Mouse (Mus musculus): ENCODE measurements at regions not wholly inside any gene's neighbourhood (a gene's known extent, or its start where the extent isn't known, plus 50 kb on each side); places are given as distances from the start of the nearest gene placed in this dataset.

GRCm38 (mm10) chr10:38609606-38610510 is 211.7 kb downstream of the Rfpl4b start:
- H3K4me3 ChIP-seq (ENCODE audit: low read depth, low read length): no peak overlapping the region
- WGBS (ENCODE audit: insufficient replicate concordance): 74% methylated on average over 5 of the region's 5 CpGs
- ATAC-seq (replicated peaks; ENCODE audit: insufficient number of reproducible peaks, low FRiP score, low TSS enrichment): no peak
- H3K27me3 ChIP-seq (ENCODE audit: control insufficient read depth, insufficient read depth, low read length): no peaks in the 10 kb centered on the region
- no peaks in the 10 kb centered on the region for H3K4me1 ChIP-seq (ENCODE audit: control insufficient read depth, insufficient read depth, low read length)
- H3K9ac ChIP-seq (ENCODE audit: low read depth, low read length): no peak overlapping the region
- H3K4me2 ChIP-seq: no peak overlapping the region
- no peak overlapping the region for H3K27ac ChIP-seq (ENCODE audit: low read depth, low read length)
- H3K9me3 ChIP-seq (replicated peaks; ENCODE audit: control insufficient read depth, low read length): no peaks in the 10 kb centered on the region
- no peaks in the 10 kb centered on the region for H3K36me3 ChIP-seq (ENCODE audit: control insufficient read depth, insufficient read depth, low read length)

DNA sequence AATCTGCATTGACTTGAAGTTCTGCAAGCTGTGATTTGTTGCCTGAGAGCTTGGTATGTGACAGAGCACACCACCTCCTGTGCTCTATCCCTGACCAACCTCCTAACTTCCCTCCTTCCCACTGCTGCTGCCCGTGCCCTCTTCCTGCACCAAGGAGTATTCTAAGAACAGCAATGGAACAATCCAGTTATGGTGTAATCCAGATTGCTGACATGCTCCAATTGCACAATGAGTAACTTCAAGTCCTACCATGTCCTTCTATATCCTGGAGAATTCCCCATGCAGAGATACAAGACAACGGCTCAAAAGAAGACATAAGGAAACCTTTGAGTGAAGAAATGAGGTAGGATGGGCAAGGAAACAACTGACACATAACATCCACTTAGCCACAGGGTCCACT is 235.5 kb downstream of the Rfpl4b start:
- Histone ChIP-seq H3K4me3 (ENCODE audit: low read depth, low read length) (no peak overlapping the region), H3K4me1 (ENCODE audit: control insufficient read depth, insufficient read depth, low read length) (no peaks in the 10 kb centered on the region), H3K9me3 (replicated peaks; ENCODE audit: control insufficient read depth, low read length) (no peaks in the 10 kb centered on the region), H3K36me3 (ENCODE audit: control insufficient read depth, insufficient read depth, low read length) (no peaks in the 10 kb centered on the region), H3K4me2 (no peak overlapping the region), H3K27ac (ENCODE audit: low read depth, low read length) (no peak overlapping the region), H3K9ac (ENCODE audit: low read depth, low read length) (no peak overlapping the region), H3K27me3 (ENCODE audit: control insufficient read depth, insufficient read depth, low read length) (no peaks in the 10 kb centered on the region)
- WGBS (ENCODE audit: insufficient replicate concordance): 74% methylated on average over 2 of the region's 2 CpGs
- ATAC-seq (replicated peaks; ENCODE audit: insufficient number of reproducible peaks, low FRiP score, low TSS enrichment): no peak

DNA sequence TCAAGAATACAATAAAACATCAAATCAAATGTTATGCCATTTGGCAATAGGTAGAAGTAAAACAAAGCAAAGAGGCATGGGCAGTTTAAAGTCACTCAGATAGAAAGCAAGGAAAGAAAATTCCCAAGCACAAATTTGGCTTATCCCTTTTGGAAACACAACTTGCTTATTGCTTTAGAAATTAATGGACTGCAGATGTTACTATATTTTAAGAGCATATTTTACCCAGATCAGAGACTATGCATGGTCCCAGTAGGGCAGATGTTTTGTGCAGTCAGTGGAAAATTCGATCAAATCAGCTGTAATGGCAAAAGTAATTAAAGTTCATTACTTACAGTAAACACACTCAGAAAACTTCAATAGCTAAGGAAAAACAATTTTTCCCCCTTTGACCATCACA is 245.9 kb downstream of the Rfpl4b start:
- no peaks in the 10 kb centered on the region for H3K9me3 ChIP-seq (replicated peaks; ENCODE audit: control insufficient read depth, low read length)
- WGBS (ENCODE audit: insufficient replicate concordance): 65% methylated on average over 1 of the region's 1 CpGs
- ATAC-seq (replicated peaks; ENCODE audit: insufficient number of reproducible peaks, low FRiP score, low TSS enrichment): no peak

DNA sequence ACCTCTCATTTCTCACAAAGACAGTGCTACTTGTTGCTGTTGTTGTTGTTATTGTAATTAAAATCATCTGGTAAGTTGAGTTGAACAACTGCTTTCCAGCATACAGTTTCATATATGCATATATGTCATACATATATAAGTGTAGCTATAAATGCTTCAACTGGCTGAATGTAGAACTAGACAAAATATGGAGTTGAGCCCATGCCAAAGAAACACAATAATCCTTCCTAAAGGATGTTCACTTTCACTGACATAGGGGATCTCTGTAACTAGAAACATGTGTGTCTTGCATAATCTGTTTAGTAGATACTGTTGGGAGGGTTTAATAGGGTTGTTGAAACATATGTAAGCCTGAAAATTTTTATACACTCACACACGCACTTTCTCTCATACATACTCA is 247.9 kb downstream of the Rfpl4b start:
- Histone ChIP-seq H3K4me1 (ENCODE audit: control insufficient read depth, insufficient read depth, low read length) (no peaks in the 10 kb centered on the region), H3K4me2 (no peak overlapping the region), H3K27me3 (ENCODE audit: control insufficient read depth, insufficient read depth, low read length) (no peaks in the 10 kb centered on the region), H3K36me3 (ENCODE audit: control insufficient read depth, insufficient read depth, low read length) (no peaks in the 10 kb centered on the region), H3K9me3 (replicated peaks; ENCODE audit: control insufficient read depth, low read length) (no peaks in the 10 kb centered on the region), H3K4me3 (ENCODE audit: low read depth, low read length) (no peak overlapping the region), H3K9ac (ENCODE audit: low read depth, low read length) (no peak overlapping the region), H3K27ac (ENCODE audit: low read depth, low read length) (no peak overlapping the region)
- 66% methylated on average over 1 of the region's 1 CpGs for WGBS (ENCODE audit: insufficient replicate concordance)
- no peak for ATAC-seq (replicated peaks; ENCODE audit: insufficient number of reproducible peaks, low FRiP score, low TSS enrichment)

More for the DNA sequence above, 245.9 kb downstream of the Rfpl4b start:
- H3K27me3 ChIP-seq (ENCODE audit: control insufficient read depth, insufficient read depth, low read length): no peaks in the 10 kb centered on the region
- no peak overlapping the region for H3K4me3 ChIP-seq (ENCODE audit: low read depth, low read length)
- H3K4me1 ChIP-seq (ENCODE audit: control insufficient read depth, insufficient read depth, low read length): no peaks in the 10 kb centered on the region
- no peak overlapping the region for H3K27ac ChIP-seq (ENCODE audit: low read depth, low read length)
- no peak overlapping the region for H3K4me2 ChIP-seq
- H3K36me3 ChIP-seq (ENCODE audit: control insufficient read depth, insufficient read depth, low read length): no peaks in the 10 kb centered on the region
- H3K9ac ChIP-seq (ENCODE audit: low read depth, low read length): no peak overlapping the region

DNA sequence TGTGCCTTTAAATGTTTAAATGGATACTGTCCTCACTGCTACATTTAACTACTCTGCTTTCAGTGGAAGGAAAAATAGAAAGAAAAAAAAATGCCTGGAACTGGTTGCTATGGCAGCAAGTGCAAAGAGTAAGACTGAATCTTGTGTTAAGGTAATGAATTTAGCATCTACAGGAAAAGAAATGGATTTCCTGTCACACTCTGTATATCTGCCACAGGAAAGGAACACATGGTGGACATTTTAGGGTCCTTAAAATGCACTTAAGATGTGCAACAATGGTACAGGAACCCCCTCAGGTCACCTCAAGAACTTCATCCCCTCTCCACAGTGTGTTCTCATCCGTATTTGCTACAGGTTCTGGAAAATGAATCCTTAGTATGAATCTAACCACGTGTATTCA is 248.4 kb downstream of the Rfpl4b start:
- no peak overlapping the region for H3K4me2 ChIP-seq
- no peaks in the 10 kb centered on the region for H3K9me3 ChIP-seq (replicated peaks; ENCODE audit: control insufficient read depth, low read length)
- no peak overlapping the region for H3K9ac ChIP-seq (ENCODE audit: low read depth, low read length)
- WGBS (ENCODE audit: insufficient replicate concordance): 63% methylated on average over 2 of the region's 2 CpGs
- no peaks in the 10 kb centered on the region for H3K27me3 ChIP-seq (ENCODE audit: control insufficient read depth, insufficient read depth, low read length)
- no peaks in the 10 kb centered on the region for H3K36me3 ChIP-seq (ENCODE audit: control insufficient read depth, insufficient read depth, low read length)
- H3K27ac ChIP-seq (ENCODE audit: low read depth, low read length): no peak overlapping the region
- ATAC-seq (replicated peaks; ENCODE audit: insufficient number of reproducible peaks, low FRiP score, low TSS enrichment): no peak
- no peak overlapping the region for H3K4me3 ChIP-seq (ENCODE audit: low read depth, low read length)
- no peaks in the 10 kb centered on the region for H3K4me1 ChIP-seq (ENCODE audit: control insufficient read depth, insufficient read depth, low read length)

DNA sequence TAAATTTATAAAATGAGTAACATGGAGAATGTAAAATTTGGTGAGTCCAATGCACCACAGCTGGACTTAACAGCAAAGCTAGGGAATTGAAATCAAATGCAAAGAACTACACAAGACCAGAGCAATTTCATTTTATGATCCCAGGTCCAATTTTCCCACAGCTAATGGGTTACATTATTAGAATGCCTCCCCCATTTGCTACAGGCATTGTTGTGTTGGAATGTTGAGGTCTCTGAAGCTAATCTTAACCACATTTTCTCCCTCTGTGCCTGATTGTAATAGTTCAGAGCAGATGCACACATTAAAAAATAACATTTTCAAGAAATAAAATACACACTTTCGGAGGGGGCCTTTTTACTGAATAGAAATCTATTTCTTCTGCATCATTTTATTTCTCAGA is 254.3 kb downstream of the Rfpl4b start:
- H3K4me1 ChIP-seq (ENCODE audit: control insufficient read depth, insufficient read depth, low read length): no peaks in the 10 kb centered on the region

GRCm38 (mm10) chr10:38566361-38566760 is 255.2 kb downstream of the Rfpl4b start:
- Histone ChIP-seq H3K4me3 (ENCODE audit: low read depth, low read length) (no peak overlapping the region), H3K9me3 (replicated peaks; ENCODE audit: control insufficient read depth, low read length) (no peaks in the 10 kb centered on the region), H3K27me3 (ENCODE audit: control insufficient read depth, insufficient read depth, low read length) (no peaks in the 10 kb centered on the region), H3K27ac (ENCODE audit: low read depth, low read length) (no peak overlapping the region), H3K4me2 (no peak overlapping the region), H3K36me3 (ENCODE audit: control insufficient read depth, insufficient read depth, low read length) (no peaks in the 10 kb centered on the region), H3K9ac (ENCODE audit: low read depth, low read length) (no peak overlapping the region), H3K4me1 (ENCODE audit: control insufficient read depth, insufficient read depth, low read length) (no peaks in the 10 kb centered on the region)
- WGBS (ENCODE audit: insufficient replicate concordance): 40% methylated on average over 1 of the region's 1 CpGs
- no peak for ATAC-seq (replicated peaks; ENCODE audit: insufficient number of reproducible peaks, low FRiP score, low TSS enrichment)

More for the DNA sequence above, 254.3 kb downstream of the Rfpl4b start:
- no peak overlapping the region for H3K27ac ChIP-seq (ENCODE audit: low read depth, low read length)
- no peak overlapping the region for H3K9ac ChIP-seq (ENCODE audit: low read depth, low read length)
- no peaks in the 10 kb centered on the region for H3K27me3 ChIP-seq (ENCODE audit: control insufficient read depth, insufficient read depth, low read length)
- no peak for ATAC-seq (replicated peaks; ENCODE audit: insufficient number of reproducible peaks, low FRiP score, low TSS enrichment)
- H3K4me3 ChIP-seq (ENCODE audit: low read depth, low read length): no peak overlapping the region
- H3K4me2 ChIP-seq: no peak overlapping the region
- H3K9me3 ChIP-seq (replicated peaks; ENCODE audit: control insufficient read depth, low read length): no peaks in the 10 kb centered on the region
- 77% methylated on average over 1 of the region's 1 CpGs for WGBS (ENCODE audit: insufficient replicate concordance)
- no peaks in the 10 kb centered on the region for H3K36me3 ChIP-seq (ENCODE audit: control insufficient read depth, insufficient read depth, low read length)

DNA sequence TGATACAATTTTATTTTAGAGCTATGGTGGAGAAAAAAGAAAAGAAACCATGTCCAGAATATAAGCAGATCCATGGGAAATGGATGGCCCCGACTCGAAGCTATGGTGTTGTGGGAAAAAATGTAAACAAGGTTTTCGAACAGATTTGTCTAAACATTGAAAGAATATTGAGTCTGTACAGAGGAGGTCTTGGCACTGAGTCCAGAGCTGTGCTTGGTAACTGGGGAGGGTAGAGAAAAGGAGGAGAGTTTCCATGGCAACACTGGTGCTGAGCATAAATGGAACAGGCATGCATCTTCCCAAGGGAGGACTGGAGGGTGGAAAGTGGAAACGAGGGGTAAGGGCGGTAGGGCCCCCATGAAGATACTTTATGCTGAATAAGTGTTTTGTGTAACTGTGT is 266.5 kb downstream of the Rfpl4b start:
- no peaks in the 10 kb centered on the region for H3K4me1 ChIP-seq (ENCODE audit: control insufficient read depth, insufficient read depth, low read length)
- WGBS (ENCODE audit: insufficient replicate concordance): 60% methylated on average over 5 of the region's 5 CpGs
- no peaks in the 10 kb centered on the region for H3K9me3 ChIP-seq (replicated peaks; ENCODE audit: control insufficient read depth, low read length)
- H3K4me3 ChIP-seq (ENCODE audit: low read depth, low read length): no peak overlapping the region
- no peaks in the 10 kb centered on the region for H3K27me3 ChIP-seq (ENCODE audit: control insufficient read depth, insufficient read depth, low read length)
- no peak for ATAC-seq (replicated peaks; ENCODE audit: insufficient number of reproducible peaks, low FRiP score, low TSS enrichment)
- no peak overlapping the region for H3K27ac ChIP-seq (ENCODE audit: low read depth, low read length)
- no peak overlapping the region for H3K9ac ChIP-seq (ENCODE audit: low read depth, low read length)
- no peaks in the 10 kb centered on the region for H3K36me3 ChIP-seq (ENCODE audit: control insufficient read depth, insufficient read depth, low read length)
- H3K4me2 ChIP-seq: no peak overlapping the region
